Mouse (Mus musculus) lung, adult 2 months (tissue): Measurements from ENCODE around the gene Pak3. TPM values are rescaled to one million over a fixed set of nuclear protein-coding genes. Genes with fewer than 3 reads are reported as not detected.

Experiments used
- DNase-seq: peaks from one replicate; pipeline ENCODE4 v3.0.0; 2022
- H3K4me1 ChIP-seq: fragments of 200-500 bp; 2 replicates; pipeline ENCODE4 v1.6.1; 2011; ENCODE audit warnings: low read length; ENCODE audit not compliant: control insufficient read depth, insufficient read depth
- H3K4me3 ChIP-seq: fragments of 200-500 bp; replicated peaks from 2 replicates; pipeline ENCODE3; 2011; ENCODE audit warnings: low read depth, mild to moderate bottlenecking, control low read depth, low read length; ENCODE audit errors: extremely low read depth
- CTCF ChIP-seq: fragments of 200-500 bp; IDR thresholded peaks from 2 replicates; pipeline ENCODE4 v1.5.1; 2011; ENCODE audit warnings: mild to moderate bottlenecking, low read length, control low read depth; ENCODE audit not compliant: insufficient read depth
- POLR2A ChIP-seq: fragments of 200-500 bp; IDR thresholded peaks from 2 replicates; pipeline ENCODE4 v1.6.1; 2011; ENCODE audit warnings: low read depth, mild to moderate bottlenecking, control low read depth, low read length, borderline replicate concordance; ENCODE audit errors: extremely low read depth
- WGBS: fragments of 180-500 bp; shearing (Covaris S2); methylation state at CpG from one replicate; pipeline ENCODE4 v1.1.7; 2018; 5-methylcytosine and 5-hydroxymethylcytosine counted together
- polyA plus RNA-seq: library from polyadenylated mRNA; depleted of rRNA; stranded (reverse); fragments of >200 nt; gene quantifications from 2 replicates; pipeline ENCODE4 v1.2.3, GENCODE M21; 2012

Pak3 gene
- polyA plus RNA-seq, 1 experiment, result 0.09 TPM

- WGBS, result 52% methylated on average over 9 of the region's 9 CpGs
- no peak for TF ChIP-seq CTCF
- no peak for TF ChIP-seq POLR2A
- H3K4me3 ChIP-seq, result no peak overlapping the region
- H3K4me1 ChIP-seq, result no peaks in the 10 kb centered on the region
- DNase-seq, result no peak
Measured at GRCm38 (mm10) chrX:143654308-143655176, 136.2 kb downstream of the Pak3 start.

GRCm38 (mm10) chrX:143655177-143655492 is 136.7 kb downstream of the Pak3 start:
- WGBS, result 20% methylated on average over 3 of the region's 3 CpGs
- DNase-seq, result no peak
- no peak for TF ChIP-seq CTCF
- no peak for TF ChIP-seq POLR2A
- Histone ChIP-seq H3K4me1 (no peaks in the 10 kb centered on the region), H3K4me3 (no peak overlapping the region)

- no peak for DNase-seq
- H3K4me1 ChIP-seq, result no peaks in the 10 kb centered on the region
- H3K4me3 ChIP-seq, result peak overlapping the region; percentile 4
- 27% methylated on average over 28 of the region's 28 CpGs for WGBS
- TF ChIP-seq CTCF (no peak), POLR2A (no peak)
Measured at GRCm38 (mm10) chrX:143664221-143665150, 146.1 kb downstream of the Pak3 start.

GRCm38 (mm10) chrX:143665771-143666170 is 147.4 kb downstream of the Pak3 start:
- 29% methylated on average over 2 of the region's 2 CpGs for WGBS
- no peak for DNase-seq
- no peak overlapping the region for H3K4me3 ChIP-seq
- TF ChIP-seq POLR2A, result no peak
- no peak for TF ChIP-seq CTCF
- H3K4me1 ChIP-seq, result no peaks in the 10 kb centered on the region

GRCm38 (mm10) chrX:143666991-143667390 is 148.6 kb downstream of the Pak3 start:
- no peak for DNase-seq
- Histone ChIP-seq H3K4me1 (no peaks in the 10 kb centered on the region), H3K4me3 (no peak overlapping the region)
- TF ChIP-seq CTCF (no peak), POLR2A (no peak)
- WGBS, result 34% methylated on average over 4 of the region's 4 CpGs

- Histone ChIP-seq H3K4me3 (no peak overlapping the region), H3K4me1 (no peaks in the 10 kb centered on the region)
- DNase-seq, result no peak
- 45% methylated on average over 3 of the region's 3 CpGs for WGBS
- no peak for TF ChIP-seq CTCF
- TF ChIP-seq POLR2A, result no peak
Measured at GRCm38 (mm10) chrX:143668242-143668641, 149.9 kb downstream of the Pak3 start.

GRCm38 (mm10) chrX:143678566-143678965 is 160.2 kb downstream of the Pak3 start:
- no peak overlapping the region for H3K4me3 ChIP-seq
- 61% methylated on average over 2 of the region's 2 CpGs for WGBS
- TF ChIP-seq CTCF (no peak), POLR2A (no peak)

GRCm38 (mm10) chrX:143722250-143722649 is 203.9 kb downstream of the Pak3 start:
- WGBS, result 83% methylated on average over 1 of the region's 1 CpGs
- TF ChIP-seq CTCF (no peak), POLR2A (no peak)
- H3K4me3 ChIP-seq, result no peak overlapping the region
- no peaks in the 10 kb centered on the region for H3K4me1 ChIP-seq
- no peak for DNase-seq

More at GRCm38 (mm10) chrX:143678566-143678965, 160.2 kb downstream of the Pak3 start:
- no peak for DNase-seq
- H3K4me1 ChIP-seq, result no peaks in the 10 kb centered on the region

- 80% methylated on average over 3 of the region's 3 CpGs for WGBS
- no peak for DNase-seq
- TF ChIP-seq POLR2A (no peak), CTCF (no peak)
Measured at GRCm38 (mm10) chrX:143725411-143725810, 207.0 kb downstream of the Pak3 start.

More at GRCm38 (mm10) chrX:143725411-143725810, 207.0 kb downstream of the Pak3 start:
- no peaks in the 10 kb centered on the region for H3K4me1 ChIP-seq
- no peak overlapping the region for H3K4me3 ChIP-seq
